Mouse (Mus musculus) cerebral cortex, adult 2 months (tissue): Measurements from ENCODE around the gene Mst1.

ENCODE experiments used
- whole genome bisulfite sequencing: fragments of 180-500 bp; shearing (Covaris S2); methylation state at CpG from one replicate; pipeline ENCODE4 v1.1.7; 2018; 5-methylcytosine and 5-hydroxymethylcytosine counted together

Mst1 gene

DNA sequence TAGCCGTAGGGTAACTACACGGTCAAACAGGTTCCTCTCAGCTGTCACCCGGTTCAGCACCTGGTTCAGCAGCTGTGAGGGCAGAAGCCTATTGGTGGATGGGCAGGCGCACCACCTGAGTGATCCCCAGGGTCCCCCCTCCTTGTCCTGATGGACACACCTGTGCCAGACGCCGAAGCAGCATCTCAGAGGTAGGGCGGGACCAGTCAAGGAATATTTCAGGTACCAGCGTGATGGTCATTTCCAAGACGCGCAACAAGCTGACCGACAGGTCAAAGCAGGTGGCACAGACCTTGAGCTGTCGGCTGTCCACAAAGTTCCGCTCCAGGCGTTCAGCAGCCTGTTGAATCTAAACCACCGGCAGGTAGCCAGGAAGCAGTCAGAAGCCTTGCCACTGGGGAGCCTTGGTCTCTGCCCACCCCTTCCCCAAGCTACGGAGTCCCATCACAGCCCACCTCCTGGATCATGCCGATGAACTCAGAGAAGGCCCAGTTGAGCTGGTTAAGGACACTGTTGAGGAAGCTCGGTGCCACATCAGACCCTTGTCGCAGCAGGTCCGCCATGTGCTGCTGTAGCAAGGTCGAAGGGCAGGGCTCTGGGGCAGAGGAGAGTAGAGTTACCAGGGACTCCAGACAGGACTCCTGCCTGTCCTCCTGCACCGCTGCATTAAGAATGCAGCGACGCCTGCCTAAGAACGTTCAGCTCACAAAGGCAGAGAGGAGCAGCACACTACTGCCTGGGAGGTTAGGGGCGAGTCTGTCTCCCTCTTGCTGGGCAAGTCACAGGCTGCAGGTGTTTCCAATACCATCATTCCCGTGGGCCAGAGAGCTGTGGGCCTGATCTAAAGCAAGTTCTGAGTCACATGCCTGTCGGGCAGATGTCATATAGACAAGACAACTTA, 23.6 kb upstream of the Mst1 start:
- WGBS = 86% methylated on average over 28 of the region's 28 CpGs

DNA sequence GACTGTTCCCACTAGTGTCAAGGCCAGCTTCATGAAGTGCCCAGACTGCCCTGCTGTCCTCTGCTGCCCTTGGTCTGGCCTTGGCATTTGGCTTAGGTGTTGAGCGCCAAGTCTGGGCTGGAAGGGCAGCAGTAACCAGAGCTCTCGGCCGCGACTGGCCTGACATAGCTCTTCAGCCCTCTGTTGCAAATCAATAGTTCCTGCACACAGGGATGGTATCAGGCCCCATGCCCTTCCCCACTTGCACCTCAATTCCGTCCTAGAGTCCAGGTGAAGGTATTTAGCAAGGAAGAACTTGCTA, 23.0 kb upstream of the Mst1 start:
- 94% methylated on average over 5 of the region's 5 CpGs for WGBS

DNA sequence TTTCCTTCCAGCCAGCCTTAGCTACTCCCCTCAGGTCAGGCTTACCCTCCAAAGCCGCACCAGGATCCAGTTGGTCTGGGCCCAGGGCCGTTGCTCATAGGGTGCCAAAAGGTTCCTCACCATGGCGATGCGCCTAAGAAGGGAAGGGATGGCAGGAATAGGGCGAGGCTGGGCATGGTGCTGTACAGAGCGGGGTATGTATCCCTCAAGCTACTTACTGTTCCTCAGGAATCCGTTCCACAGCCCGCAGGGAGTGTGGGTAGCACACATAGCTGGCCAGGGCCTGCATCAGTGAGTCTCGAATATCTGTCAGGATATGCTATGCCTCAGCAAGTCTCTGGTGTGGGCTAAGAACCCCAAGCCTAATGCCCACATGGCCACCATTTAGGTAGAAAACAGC, 21.9 kb upstream of the Mst1 start:
- 94% methylated on average over 9 of the region's 9 CpGs for WGBS

DNA sequence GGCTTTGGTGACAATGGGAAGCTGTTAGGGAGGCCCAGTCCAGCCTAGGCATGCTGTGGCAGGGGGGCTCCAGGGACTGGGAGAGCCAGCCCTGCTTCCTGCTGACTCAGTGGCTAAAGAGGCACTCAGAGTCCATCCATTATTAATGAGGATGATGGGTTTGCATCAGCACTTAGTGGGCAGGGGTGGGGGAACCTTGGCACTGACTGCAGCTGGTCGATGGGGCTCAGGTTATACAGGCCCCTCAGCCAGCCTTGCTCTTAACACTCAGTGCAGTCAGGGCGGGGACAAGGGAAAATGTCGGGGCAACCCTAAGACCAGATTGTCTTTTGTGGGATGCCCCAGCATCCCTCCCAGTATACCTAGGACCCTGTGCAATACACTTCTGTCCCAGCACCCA, 18.1 kb upstream of the Mst1 start:
- 92% methylated on average over 3 of the region's 3 CpGs for WGBS

DNA sequence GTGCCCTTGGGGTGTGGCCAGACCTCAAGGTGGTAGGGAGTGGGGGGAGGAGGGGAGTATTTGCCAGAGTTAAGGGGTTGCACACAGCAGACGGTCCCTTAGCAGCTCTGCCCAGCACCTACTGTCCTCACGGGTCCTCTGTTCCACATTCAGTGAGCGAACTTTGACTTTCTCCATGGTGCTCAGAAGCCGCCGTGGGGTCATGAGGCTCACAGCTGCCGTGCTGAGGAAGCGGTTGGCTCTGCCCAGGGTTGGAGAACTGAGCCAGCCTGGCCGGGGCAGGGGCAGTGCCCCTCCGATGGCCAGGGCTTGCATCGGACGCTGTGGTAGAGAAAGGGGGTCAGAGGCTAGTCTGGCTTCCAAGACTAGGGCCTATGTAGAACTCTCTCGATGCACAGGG, 16.9 kb upstream of the Mst1 start:
- 91% methylated on average over 12 of the region's 12 CpGs for WGBS

DNA sequence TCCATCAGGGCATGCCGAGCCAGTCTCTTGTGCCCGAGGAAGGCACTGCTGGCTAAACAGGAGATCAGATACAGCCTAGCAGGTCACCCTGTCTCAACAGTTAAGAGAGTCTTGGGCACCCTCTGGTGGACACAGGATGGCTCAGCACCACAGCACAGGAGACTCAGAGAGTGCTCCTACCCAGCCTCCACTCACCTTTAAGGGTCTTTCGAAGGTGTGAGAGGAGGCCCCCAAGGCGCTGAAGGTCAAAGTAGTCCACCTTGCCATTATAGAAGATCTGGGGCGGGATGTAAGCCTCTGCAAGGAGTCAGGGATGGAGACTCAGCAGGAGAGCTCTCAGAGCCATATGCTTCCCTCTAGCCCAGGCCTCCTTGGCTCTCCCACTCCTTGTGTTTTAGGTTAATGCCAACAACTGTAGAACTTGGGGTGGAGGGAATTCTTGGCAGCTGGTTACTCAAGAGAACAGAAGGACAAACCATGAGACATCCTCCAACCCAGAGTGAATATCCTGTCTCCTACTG, 14.7 kb upstream of the Mst1 start:
- 34% methylated on average over 5 of the region's 5 CpGs for WGBS

DNA sequence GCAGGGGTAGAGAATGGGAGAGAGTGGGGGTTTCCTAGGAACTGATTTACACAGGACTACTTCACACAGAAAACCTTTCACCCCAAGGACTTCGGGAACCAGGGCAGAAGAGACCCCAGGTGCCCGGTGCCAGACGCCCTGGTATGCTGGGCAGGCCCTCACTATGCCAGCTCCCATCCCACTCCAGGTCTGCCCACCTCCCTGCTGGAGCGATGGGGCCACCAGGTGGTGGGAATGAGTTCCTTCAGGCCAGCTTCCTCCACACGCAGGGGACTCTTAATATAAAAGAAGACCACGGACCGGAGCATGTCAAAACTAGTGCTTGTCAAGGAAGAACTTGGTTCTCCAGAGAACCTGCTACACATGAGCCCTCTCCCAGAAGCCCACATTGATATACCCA, 13.0 kb upstream of the Mst1 start:
- WGBS = 81% methylated on average over 7 of the region's 7 CpGs

DNA sequence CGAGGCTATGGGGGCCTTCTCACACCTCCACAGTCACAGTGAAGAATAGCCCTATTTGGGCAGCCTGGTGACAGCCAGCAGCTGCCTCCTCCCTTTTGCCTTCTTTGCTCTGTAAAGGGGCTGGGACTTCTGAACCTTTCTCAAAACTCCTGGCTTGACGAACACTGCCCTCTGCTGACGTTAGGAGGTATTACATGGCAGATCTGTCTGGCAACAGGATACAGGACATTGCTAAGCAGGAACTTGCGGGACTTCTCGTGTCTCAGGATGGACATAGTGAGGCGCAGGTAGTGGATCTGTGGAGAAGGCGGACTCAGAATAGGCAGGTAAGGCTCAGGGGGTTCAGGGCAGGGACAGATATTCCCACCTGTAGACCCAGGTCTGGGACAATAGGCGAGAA, 12.3 kb upstream of the Mst1 start:
- 25% methylated on average over 8 of the region's 8 CpGs for WGBS

DNA sequence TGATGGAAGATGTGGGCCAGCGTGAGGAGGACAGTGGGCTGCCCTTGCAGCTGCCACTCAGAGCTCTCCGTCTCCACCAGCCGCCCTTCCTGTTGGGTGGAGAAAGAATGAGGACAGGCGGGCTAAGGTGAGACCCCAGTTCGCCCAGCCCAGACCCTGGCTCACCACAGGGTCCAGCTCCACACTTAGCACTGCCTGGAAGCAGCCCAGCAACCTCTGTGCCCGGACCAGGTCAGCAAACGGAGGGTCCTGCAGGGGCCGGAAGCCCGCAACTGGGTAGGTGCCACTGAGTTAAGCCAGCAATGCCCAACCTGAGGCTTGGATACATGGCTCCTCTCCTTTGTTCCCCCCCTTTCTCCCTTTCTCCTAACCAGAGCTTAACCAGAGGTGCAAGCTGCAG, 11.2 kb upstream of the Mst1 start:
- 91% methylated on average over 9 of the region's 9 CpGs for WGBS

DNA sequence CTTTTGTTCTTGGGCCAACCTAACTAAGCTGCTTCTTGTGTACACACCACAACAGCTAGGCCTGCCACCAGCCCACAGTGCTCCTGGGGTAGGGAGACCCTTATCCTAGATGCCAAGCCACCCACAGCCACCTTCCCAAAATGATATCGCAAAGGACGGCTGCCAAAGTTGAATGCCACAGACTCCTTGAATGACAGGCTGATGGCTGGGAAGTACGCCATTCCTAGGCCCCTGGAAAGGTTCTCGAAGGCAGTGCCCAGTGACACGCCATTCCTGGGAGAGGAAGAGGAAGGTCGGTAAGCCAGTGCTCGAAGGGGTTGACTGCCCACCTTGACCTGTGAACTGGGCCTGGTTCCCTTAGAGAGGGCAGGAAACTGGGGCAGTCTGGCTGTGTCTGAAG, 10.7 kb upstream of the Mst1 start:
- 81% methylated on average over 7 of the region's 7 CpGs for WGBS

DNA sequence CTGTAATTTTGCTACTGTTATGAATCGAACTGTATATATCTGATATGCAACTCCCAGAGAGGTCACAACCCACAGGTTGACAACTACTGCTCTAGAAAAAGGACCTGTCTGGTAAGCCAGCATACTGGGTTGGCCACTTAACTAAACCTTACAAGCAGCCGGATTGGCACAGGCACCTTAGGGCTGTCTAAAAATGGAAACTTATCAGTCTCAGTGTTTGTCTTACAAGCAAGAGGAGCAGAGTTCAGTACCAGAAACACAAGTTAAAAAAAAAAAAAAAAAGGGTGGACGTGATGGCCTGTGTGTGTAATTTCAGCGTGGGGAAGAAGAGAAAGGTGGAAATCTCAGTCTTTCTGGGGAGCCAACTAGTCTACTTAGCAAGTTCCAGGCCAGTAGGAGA, 8.4 kb upstream of the Mst1 start:
- 89% methylated on average over 4 of the region's 4 CpGs for WGBS

DNA sequence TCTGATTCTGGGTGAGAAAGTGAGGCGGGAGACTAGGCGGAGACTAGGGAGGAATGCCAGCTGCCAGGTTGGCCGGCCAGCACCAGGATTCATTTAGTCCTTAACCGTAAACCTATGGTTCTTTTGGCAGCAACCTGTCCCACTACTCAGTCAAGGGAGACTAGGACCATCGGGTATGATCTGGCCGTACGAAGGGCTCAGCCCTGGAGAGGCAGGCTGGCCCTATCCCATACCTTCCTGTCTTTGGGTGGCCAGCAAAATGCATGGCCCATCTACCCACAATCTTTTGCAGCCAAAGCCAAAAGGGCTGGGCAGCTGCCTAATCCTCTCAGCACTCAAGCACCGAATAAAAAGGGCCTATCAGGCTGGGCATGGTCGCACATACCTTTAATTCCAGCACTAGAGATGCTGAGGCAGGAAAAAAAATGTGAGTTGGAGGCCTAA, 7.7 kb upstream of the Mst1 start:
- WGBS = 67% methylated on average over 9 of the region's 9 CpGs

DNA sequence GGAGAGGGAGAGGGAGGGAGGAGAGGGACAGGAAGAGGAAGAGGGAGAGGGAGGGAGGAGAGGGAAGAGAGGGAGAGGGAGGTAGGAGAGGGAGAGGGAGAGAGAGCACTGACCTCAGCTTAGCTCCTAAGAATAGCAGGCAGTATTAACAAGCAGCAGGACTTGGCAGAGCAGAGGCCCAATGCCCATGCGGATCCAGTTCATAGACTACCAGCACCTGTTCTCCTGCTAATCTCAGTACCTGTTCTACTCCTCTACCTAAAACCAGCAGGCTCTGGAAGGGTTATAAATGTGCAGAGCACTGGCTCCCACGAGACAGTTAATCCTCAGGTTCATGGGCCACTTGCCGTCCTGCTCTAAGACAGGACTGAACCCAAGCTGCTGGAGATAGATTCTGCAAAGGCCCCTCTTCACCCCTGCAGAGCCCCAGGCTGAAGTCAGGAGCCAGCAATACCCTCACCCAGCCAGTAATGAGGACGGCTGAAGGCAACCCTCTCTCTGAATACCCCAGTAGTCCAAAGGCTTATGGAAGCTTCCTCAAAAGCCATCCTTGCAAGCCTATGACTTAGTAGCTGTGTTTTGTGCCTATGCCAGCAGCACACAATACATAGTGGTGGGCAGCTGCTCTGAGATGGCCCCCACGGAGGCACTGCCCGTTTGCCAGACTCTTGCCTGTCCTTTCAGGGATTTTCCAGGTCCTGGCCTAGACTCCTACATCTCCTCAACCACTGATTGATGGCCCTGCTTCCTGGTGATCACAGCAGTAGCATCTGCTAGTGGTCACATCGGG, 6.9 kb upstream of the Mst1 start:
- WGBS = 65% methylated on average over 7 of the region's 7 CpGs

DNA sequence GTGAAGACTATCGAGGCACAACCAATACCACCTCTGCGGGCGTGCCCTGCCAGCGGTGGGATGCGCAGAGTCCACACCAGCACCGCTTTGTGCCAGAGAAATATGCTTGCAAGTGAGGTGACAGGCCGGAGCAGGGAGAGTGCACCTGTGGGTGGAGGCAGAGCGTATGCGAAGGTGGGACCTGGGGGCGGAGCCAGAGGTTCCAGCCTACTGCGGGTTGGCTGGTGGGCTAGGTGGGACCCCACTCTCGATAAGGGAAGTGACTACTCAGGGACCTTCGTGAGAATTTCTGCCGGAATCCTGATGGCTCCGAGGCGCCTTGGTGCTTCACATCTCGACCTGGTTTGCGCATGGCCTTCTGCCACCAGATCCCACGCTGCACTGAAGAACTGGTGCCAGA, 2.3 kb downstream of the Mst1 start:
- 12% methylated on average over 19 of the region's 19 CpGs for WGBS

DNA sequence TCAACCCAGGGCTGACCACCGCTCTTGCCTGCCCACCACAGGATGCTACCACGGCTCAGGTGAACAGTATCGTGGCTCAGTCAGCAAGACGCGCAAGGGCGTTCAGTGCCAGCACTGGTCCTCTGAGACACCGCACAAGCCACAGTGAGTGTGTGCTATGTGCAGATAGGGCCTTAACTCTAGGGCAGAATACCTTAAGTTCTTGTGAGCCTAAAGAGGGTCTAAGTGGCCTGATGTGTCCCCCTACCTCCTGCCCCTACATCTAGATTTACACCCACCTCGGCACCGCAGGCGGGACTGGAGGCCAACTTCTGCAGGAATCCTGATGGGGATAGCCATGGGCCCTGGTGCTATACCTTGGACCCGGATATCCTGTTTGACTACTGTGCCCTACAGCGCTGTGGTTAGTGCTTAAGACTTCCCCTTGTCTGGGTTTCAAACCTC, 2.8 kb downstream of the Mst1 start, which contains the start of gene Rnf123:
Gene Rnf123 (minus strand): TSS at position 359 of the 444 bp plus-strand sequence.
- WGBS = 53% methylated on average over 12 of the region's 12 CpGs

DNA sequence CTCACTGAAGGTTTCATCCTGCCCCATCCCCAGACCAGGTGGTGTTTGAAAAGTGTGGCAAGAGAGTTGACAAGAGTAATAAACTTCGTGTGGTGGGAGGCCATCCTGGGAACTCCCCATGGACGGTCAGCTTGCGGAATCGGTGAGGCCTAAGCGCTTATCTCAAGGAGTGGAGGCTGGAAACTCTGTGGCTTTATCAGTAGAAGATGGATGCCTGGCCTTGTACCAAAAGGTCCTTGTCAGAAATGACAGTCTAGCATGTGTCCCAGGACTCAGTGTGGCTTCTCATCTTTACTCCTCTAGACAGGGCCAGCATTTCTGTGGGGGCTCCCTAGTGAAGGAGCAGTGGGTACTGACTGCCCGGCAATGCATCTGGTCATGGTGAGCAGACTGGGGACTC, 3.3 kb downstream of the Mst1 start:
- WGBS = 91% methylated on average over 6 of the region's 6 CpGs

DNA sequence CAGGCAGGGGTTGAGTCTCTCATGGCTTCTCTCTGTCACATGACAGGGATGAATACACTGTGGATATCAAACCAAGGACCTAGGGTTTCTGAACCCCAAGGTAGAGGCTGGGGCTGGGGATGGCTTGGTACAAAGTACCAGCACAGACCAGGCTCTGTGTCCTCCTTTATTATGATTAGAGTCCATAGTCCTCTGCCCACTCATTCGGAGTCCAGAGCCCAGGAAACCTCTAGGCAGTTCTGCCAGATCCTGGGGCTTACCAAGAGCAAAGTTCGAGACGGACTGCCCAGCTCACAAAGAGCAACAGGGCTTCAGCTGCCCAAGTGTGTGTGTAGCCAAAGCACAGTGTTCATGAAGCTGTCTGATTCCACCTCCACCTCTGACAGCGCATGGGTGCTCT, 5.0 kb downstream of the Mst1 start:
- 93% methylated on average over 4 of the region's 4 CpGs for WGBS

DNA sequence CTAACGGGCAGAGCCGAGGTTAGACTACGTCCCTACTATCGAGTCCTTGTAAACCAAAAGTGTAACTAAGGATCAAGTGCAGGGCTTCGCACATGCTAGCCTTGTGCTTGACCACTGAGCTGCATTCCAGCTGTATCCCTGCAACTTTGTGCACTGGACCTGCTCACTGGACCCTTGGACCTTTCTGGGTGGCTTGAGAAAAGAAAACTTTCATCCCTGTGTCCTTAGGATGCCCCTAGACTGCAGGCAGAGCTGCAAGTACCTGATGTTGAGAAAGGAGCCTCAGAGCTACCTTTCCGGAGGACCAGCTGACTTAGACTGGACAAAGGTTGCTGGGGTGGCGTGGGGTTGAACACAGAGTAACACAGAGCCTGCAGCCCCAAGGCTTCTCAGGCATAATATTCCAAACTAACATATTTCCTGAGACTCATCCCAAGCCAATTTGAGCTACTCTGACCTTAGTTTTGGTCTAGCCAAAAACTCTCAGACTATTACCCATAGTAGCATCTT, 10.4 kb downstream of the Mst1 start:
- WGBS = 98% methylated on average over 7 of the region's 7 CpGs

DNA sequence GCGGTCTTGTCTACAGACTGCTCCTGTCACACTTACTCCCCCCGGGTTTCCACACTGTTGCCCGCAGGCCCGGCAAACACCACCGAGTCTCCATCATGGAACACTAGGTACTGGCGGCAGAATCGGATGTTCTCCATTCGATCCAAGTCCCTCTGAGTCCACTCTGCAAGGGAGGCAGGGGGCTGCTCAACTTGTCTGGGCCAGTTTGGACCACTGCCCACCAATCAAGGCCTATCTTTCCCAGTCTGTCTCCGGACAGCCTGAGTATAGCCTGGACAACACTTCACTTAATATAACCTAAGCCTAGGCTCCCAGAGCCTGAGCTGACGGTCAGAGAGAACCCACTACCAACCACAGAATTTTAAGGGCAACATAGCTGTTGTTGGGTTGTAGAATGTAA, 13.3 kb downstream of the Mst1 start:
- 68% methylated on average over 10 of the region's 10 CpGs for WGBS

DNA sequence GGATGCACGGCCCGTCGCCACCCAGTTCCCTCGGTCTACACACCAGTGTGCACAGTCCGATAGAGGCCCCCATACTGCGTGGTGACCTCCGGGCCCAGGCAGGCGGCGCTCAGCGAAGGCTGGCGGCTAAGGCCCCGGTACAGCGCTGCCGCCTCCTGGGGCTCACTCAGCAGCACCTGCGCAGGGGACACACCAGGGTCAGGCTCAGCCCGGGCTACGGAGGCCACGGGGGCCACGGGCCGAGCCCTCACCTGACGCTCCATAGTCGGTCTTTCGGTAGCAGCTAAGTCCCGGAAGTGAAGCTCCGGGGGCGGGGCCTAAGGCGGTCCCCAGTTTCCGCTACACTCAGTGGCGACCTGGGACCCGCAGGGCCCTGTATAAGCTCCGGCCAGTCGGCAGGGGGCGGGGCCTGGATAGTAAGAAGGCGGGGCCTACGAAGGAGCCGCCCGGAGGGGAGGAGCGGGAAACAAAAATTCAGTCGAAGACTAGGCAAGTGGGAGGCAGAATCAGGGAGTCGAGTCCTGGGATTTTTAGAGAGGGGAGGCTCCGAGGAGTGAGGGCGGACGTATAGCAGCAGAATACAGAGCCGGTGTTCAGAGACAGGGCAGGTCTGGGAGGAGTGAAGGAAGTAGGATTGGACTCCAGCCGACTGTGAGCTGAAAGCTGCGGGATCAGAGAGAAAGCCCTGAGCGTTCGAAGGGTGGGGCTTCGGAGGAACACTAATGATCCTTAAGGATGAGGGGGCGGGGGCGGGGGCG, 14.1 kb downstream of the Mst1 start, which contains the start of gene Apeh:
Gene Apeh (minus strand): TSS at position 423 of the 758 bp plus-strand sequence.
- WGBS = 3% methylated on average over 52 of the region's 52 CpGs

DNA sequence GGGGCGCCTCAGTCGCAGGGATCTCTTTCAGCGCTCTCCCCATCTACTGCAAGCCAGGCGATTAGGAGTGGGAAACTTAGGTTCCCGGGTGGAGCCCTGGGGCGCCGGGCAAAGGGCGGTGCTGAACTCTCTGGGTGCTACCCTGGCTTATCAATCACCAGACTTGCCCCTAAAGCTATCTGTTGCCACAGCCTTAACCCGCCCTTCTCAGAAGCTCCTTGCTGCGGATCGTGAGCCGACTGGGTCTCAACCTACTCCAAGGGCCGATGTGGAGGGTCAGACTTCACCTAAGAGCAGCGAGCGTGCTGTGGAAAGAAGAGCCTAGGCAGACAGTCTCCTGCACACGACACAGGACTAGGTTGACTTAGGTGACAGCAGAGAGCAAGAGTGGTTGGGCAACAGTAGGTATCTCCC, 14.8 kb downstream of the Mst1 start:
- WGBS = under 1% methylated on average over 16 of the region's 16 CpGs

DNA sequence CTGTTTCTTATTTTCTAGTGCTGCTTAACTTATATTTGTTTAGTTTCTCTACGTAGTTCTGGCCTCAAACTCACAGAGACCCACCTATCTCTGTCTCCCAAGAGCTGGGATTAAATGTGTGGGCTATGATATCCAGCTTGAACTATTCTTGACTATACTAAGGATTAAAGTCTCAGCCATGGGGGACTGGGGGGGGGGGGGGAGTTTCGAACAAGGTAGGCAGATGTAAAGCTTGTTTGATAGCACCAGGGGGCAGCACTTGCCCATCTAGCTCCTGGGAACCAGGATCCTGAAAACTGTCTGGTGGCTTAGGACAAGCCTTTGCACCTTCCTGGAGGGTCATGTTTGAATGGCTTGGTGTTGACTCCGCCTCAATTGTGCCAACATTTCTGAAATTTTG, 15.3 kb downstream of the Mst1 start:
- WGBS = 9% methylated on average over 3 of the region's 3 CpGs
